Mouse (Mus musculus): ENCODE data around the gene Sdhd. TPM values are rescaled to one million over a fixed set of nuclear protein-coding genes. Genes with fewer than 3 reads are reported as not detected.

Sdhd gene
- total and polyA plus RNA-seq, 3 experiments: 340 to 375 TPM; not detected in 1

GRCm38 (mm10) chr9:50547859-50548478, 55.6 kb downstream of the Sdhd start:
- Histone ChIP-seq H3K27me3 (ENCODE audit: control insufficient read depth in 1 of 2, insufficient read depth in 2 of 2, low read length in 2 of 2) (no peaks in the 10 kb centered on the region), H3K36me3 (ENCODE audit: control insufficient read depth in 1 of 2, insufficient read depth in 2 of 2, low read length in 2 of 2) (peaks cover 0 to 4% of the 10 kb centered on the region in 2 experiments; a peak in 2 of 4 replicates), H3K4me3 (ENCODE audit: control insufficient read depth in 1 of 2, insufficient read depth in 1 of 2, low read depth in 2 of 2, low read length in 2 of 2) (no peak overlapping the region), H3K9me3 (replicated peaks; ENCODE audit: insufficient read depth, low read length) (no peaks in the 10 kb centered on the region), H3K4me1 (ENCODE audit: control insufficient read depth in 1 of 2, insufficient read depth in 2 of 2, low read length in 2 of 2) (no peaks in the 10 kb centered on the region; a peak in 1 of 4 replicates), H3K9ac (ENCODE audit: control insufficient read depth, low read depth, low read length, poor library complexity, severe bottlenecking) (no peak overlapping the region), H3K27ac (ENCODE audit: control insufficient read depth, low read depth, low read length) (no peak overlapping the region), H3K79me2 (ENCODE audit: control insufficient read depth, insufficient read depth, low read length, poor library complexity) (no peaks in the 10 kb centered on the region)
- DNase-seq (ENCODE audit: low read depth, low spot score): no peak
- TF ChIP-seq SMC3 (IDR thresholded peaks at IDR 0.05; ENCODE audit: low read depth, low read length) (no peak), MXI1 (IDR thresholded peaks at IDR 0.05; ENCODE audit: low read depth, low read length) (no peak), USF2 (IDR thresholded peaks at IDR 0.05; ENCODE audit: borderline replicate concordance in 1 of 2, insufficient read depth in 1 of 2, low read depth in 1 of 2, low read length in 2 of 2) (no peak), ZNF384 (IDR thresholded peaks at IDR 0.05; ENCODE audit: low read depth, low read length) (no peak), POLR2A (IDR thresholded peaks at IDR 0.05; ENCODE audit: control insufficient read depth in 1 of 2, insufficient read depth in 1 of 2, low read depth in 1 of 2, low read length in 2 of 2, poor library complexity in 1 of 2) (no peak), RCOR1 (IDR thresholded peaks at IDR 0.05; ENCODE audit: low read depth, low read length) (no peak), POLR2AphosphoS5 (IDR thresholded peaks at IDR 0.05; ENCODE audit: borderline replicate concordance, low read depth, low read length) (no peak), GABPA (IDR thresholded peaks at IDR 0.05; ENCODE audit: low read depth, low read length) (no peak), CHD2 (IDR thresholded peaks at IDR 0.05; ENCODE audit: low read length) (no peak), ELF1 (IDR thresholded peaks at IDR 0.05; ENCODE audit: low read depth, low read length) (no peak), JUND (IDR thresholded peaks at IDR 0.05; ENCODE audit: low read depth, low read length) (no peak), POLR2AphosphoS2 (IDR thresholded peaks at IDR 0.05; ENCODE audit: low read length) (no peak), ZMIZ1 (IDR thresholded peaks at IDR 0.05; ENCODE audit: low read depth, low read length) (no peak), MAZ (IDR thresholded peaks at IDR 0.05; ENCODE audit: low read depth, low read length) (no peak), E2F4 (IDR thresholded peaks at IDR 0.05; ENCODE audit: borderline replicate concordance, low read depth, low read length) (no peak), ZKSCAN1 (IDR thresholded peaks at IDR 0.05; ENCODE audit: low read depth, low read length) (no peak), CHD1 (IDR thresholded peaks at IDR 0.05; ENCODE audit: low read depth, low read length) (no peak), RAD21 (IDR thresholded peaks at IDR 0.05; ENCODE audit: low read depth, low read length) (no peak), MEF2A (IDR thresholded peaks at IDR 0.05; ENCODE audit: extremely low read depth, insufficient replicate concordance, low read depth, low read length, poor library complexity, severe bottlenecking) (no peak)

Other genes with a start within 250 kb of the Sdhd start
- 0.12 and 0.16 TPM in 2 replicates for gene Plet1, start 109.3 kb downstream of the Sdhd start, total RNA-seq (2012; rRNA removed)
- gene Plet1, start 109.3 kb downstream of the Sdhd start, polyA plus RNA-seq (2012; ENCODE audit: insufficient read depth in 1 of 2, insufficient read length in 2 of 2, low read depth in 1 of 2, low replicate concordance in 2 of 2, missing spikeins in 1 of 2): under 1 TPM in 1 of 2 experiments, not detected in 1; 0.81 TPM
- 24.4 and 24.6 TPM in 2 replicates for gene Pts, start 75.1 kb downstream of the Sdhd start, total RNA-seq (2012; rRNA removed)
- gene Pts, start 75.1 kb downstream of the Sdhd start, polyA plus RNA-seq (2012; ENCODE audit: insufficient read depth in 1 of 2, insufficient read length in 2 of 2, low read depth in 1 of 2, low replicate concordance in 2 of 2, missing spikeins in 1 of 2): 10 to 100 TPM in 1 of 2 experiments, not detected in 1; 24.6 TPM
- not detected in 2 replicates for gene Il18, start 49.0 kb downstream of the Sdhd start, total RNA-seq (2012; rRNA removed)
- gene Il18, start 49.0 kb downstream of the Sdhd start, polyA plus RNA-seq (2012; ENCODE audit: insufficient read depth in 1 of 2, insufficient read length in 2 of 2, low read depth in 1 of 2, low replicate concordance in 2 of 2, missing spikeins in 1 of 2): not detected
- 0.07 TPM in 1 of 2 replicates, not detected in the other for gene Bco2, start 48.6 kb downstream of the Sdhd start, total RNA-seq (2012; rRNA removed)
- under 1 TPM in 1 of 2 experiments, not detected in 1; 0.07 TPM for gene Bco2, start 48.6 kb downstream of the Sdhd start, polyA plus RNA-seq (2012; ENCODE audit: insufficient read depth in 1 of 2, insufficient read length in 2 of 2, low read depth in 1 of 2, low replicate concordance in 2 of 2, missing spikeins in 1 of 2)
- not detected in 2 replicates for gene Tex12, start 42.5 kb downstream of the Sdhd start, total RNA-seq (2012; rRNA removed)
- gene Tex12, start 42.5 kb downstream of the Sdhd start, polyA plus RNA-seq (2012; ENCODE audit: insufficient read depth in 1 of 2, insufficient read length in 2 of 2, low read depth in 1 of 2, low replicate concordance in 2 of 2, missing spikeins in 1 of 2): not detected
- gene Timm8b, start 98 bp upstream of the Sdhd start, total RNA-seq (2012; rRNA removed): 227 and 247 TPM in 2 replicates
- 100 to 1,000 TPM in 1 of 2 experiments, not detected in 1; 129 TPM for gene Timm8b, start 98 bp upstream of the Sdhd start, polyA plus RNA-seq (2012; ENCODE audit: insufficient read depth in 1 of 2, insufficient read length in 2 of 2, low read depth in 1 of 2, low replicate concordance in 2 of 2, missing spikeins in 1 of 2)
- 4.9 and 5.3 TPM in 2 replicates for gene Pih1d2, start 13.5 kb upstream of the Sdhd start, total RNA-seq (2012; rRNA removed)
- gene Pih1d2, start 13.5 kb upstream of the Sdhd start, polyA plus RNA-seq (2012; ENCODE audit: insufficient read depth in 1 of 2, insufficient read length in 2 of 2, low read depth in 1 of 2, low replicate concordance in 2 of 2, missing spikeins in 1 of 2): 1 to 10 TPM in 1 of 2 experiments, not detected in 1; 4.6 TPM
- 8.7 and 10.4 TPM in 2 replicates for gene Nkapd1, start 13.7 kb upstream of the Sdhd start, total RNA-seq (2012; rRNA removed)
- 10 to 100 TPM in 1 of 2 experiments, not detected in 1; 20.2 TPM for gene Nkapd1, start 13.7 kb upstream of the Sdhd start, polyA plus RNA-seq (2012; ENCODE audit: insufficient read depth in 1 of 2, insufficient read length in 2 of 2, low read depth in 1 of 2, low replicate concordance in 2 of 2, missing spikeins in 1 of 2)
- 52.2 and 71.7 TPM in 2 replicates for gene Dlat, start 56.0 kb upstream of the Sdhd start, total RNA-seq (2012; rRNA removed)
- 10 to 100 TPM in 1 of 2 experiments, not detected in 1; 77.4 TPM for gene Dlat, start 56.0 kb upstream of the Sdhd start, polyA plus RNA-seq (2012; ENCODE audit: insufficient read depth in 1 of 2, insufficient read length in 2 of 2, low read depth in 1 of 2, low replicate concordance in 2 of 2, missing spikeins in 1 of 2)
- gene Dixdc1, start 135.7 kb upstream of the Sdhd start, total RNA-seq (2012; rRNA removed): not detected in 2 replicates
- gene Dixdc1, start 135.7 kb upstream of the Sdhd start, polyA plus RNA-seq (2012; ENCODE audit: insufficient read depth in 1 of 2, insufficient read length in 2 of 2, low read depth in 1 of 2, low replicate concordance in 2 of 2, missing spikeins in 1 of 2): under 1 TPM in 1 of 2 experiments, not detected in 1; 0.07 TPM
- gene 2310030G06Rik, start 142.7 kb upstream of the Sdhd start, total RNA-seq (2012; rRNA removed): not detected in 2 replicates
- not detected for gene 2310030G06Rik, start 142.7 kb upstream of the Sdhd start, polyA plus RNA-seq (2012; ENCODE audit: insufficient read depth in 1 of 2, insufficient read length in 2 of 2, low read depth in 1 of 2, low replicate concordance in 2 of 2, missing spikeins in 1 of 2)
- not detected in 2 replicates for gene Cryab, start 147.5 kb upstream of the Sdhd start, total RNA-seq (2012; rRNA removed)
- not detected for gene Cryab, start 147.5 kb upstream of the Sdhd start, polyA plus RNA-seq (2012; ENCODE audit: insufficient read depth in 1 of 2, insufficient read length in 2 of 2, low read depth in 1 of 2, low replicate concordance in 2 of 2, missing spikeins in 1 of 2)
- not detected in 2 replicates for gene Hspb2, start 148.5 kb upstream of the Sdhd start, total RNA-seq (2012; rRNA removed)
- not detected for gene Hspb2, start 148.5 kb upstream of the Sdhd start, polyA plus RNA-seq (2012; ENCODE audit: insufficient read depth in 1 of 2, insufficient read length in 2 of 2, low read depth in 1 of 2, low replicate concordance in 2 of 2, missing spikeins in 1 of 2)
- 6.1 and 6.5 TPM in 2 replicates for gene Fdxacb1, start 164.4 kb upstream of the Sdhd start, total RNA-seq (2012; rRNA removed)
- 1 to 10 TPM in 1 of 2 experiments, not detected in 1; 9.7 TPM for gene Fdxacb1, start 164.4 kb upstream of the Sdhd start, polyA plus RNA-seq (2012; ENCODE audit: insufficient read depth in 1 of 2, insufficient read length in 2 of 2, low read depth in 1 of 2, low replicate concordance in 2 of 2, missing spikeins in 1 of 2)
- gene Alg9, start 171.2 kb upstream of the Sdhd start, total RNA-seq (2012; rRNA removed): 23.3 and 24.0 TPM in 2 replicates
- 10 to 100 TPM in 1 of 2 experiments, not detected in 1; 46.7 TPM for gene Alg9, start 171.2 kb upstream of the Sdhd start, polyA plus RNA-seq (2012; ENCODE audit: insufficient read depth in 1 of 2, insufficient read length in 2 of 2, low read depth in 1 of 2, low replicate concordance in 2 of 2, missing spikeins in 1 of 2)
- 7.1 and 9.2 TPM in 2 replicates for gene 1110032A03Rik, start 171.7 kb upstream of the Sdhd start, total RNA-seq (2012; rRNA removed)
- 10 to 100 TPM in 1 of 2 experiments, not detected in 1; 12.8 TPM for gene 1110032A03Rik, start 171.7 kb upstream of the Sdhd start, polyA plus RNA-seq (2012; ENCODE audit: insufficient read depth in 1 of 2, insufficient read length in 2 of 2, low read depth in 1 of 2, low replicate concordance in 2 of 2, missing spikeins in 1 of 2)
- 65.0 and 67.6 TPM in 2 replicates for gene Ppp2r1b, start 241.5 kb upstream of the Sdhd start, total RNA-seq (2012; rRNA removed)
- 100 to 1,000 TPM in 1 of 2 experiments, not detected in 1; 101 TPM for gene Ppp2r1b, start 241.5 kb upstream of the Sdhd start, polyA plus RNA-seq (2012; ENCODE audit: insufficient read depth in 1 of 2, insufficient read length in 2 of 2, low read depth in 1 of 2, low replicate concordance in 2 of 2, missing spikeins in 1 of 2)

Data from MEL (cell line).